Mouse (Mus musculus): Measurements from ENCODE around the gene Gm4131. TPM values are rescaled to one million over a fixed set of nuclear protein-coding genes. Genes with fewer than 3 reads are reported as not detected.

Gene Gm4131
- polyA plus RNA-seq, 1 experiment: not detected

DNA sequence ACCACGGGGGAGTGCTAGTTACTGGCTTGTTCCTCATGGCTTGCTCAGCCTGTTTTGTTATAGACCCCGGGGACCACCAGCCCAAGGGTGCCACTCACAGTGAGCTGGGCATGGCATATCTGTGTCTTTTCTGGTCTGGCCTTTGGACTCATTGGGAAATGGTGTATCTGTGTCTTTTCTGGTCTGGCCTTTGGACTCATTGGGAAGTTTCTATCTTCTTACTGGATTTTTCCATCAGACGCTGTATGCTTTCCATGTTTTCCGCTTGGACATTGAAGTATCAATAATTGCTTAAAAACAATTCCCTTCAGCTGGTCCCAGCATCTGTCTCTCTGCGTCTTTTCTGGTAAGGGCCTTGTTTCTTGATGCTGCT lies 98.0 kb downstream of the Gm4131 start:
- no peaks in the 10 kb centered on the region for H3K79me2 ChIP-seq (ENCODE audit: control insufficient read depth, insufficient read depth)
- H3K36me3 ChIP-seq (ENCODE audit: control insufficient read depth, insufficient read depth): no peaks in the 10 kb centered on the region
- no peak for TF ChIP-seq TCF3 (IDR thresholded peaks at IDR 0.05; ENCODE audit: insufficient read length, low read depth)
- no peak for TF ChIP-seq USF1 (IDR thresholded peaks at IDR 0.05; ENCODE audit: low read depth)
- TF ChIP-seq TCF12 (IDR thresholded peaks at IDR 0.05; ENCODE audit: insufficient read depth, poor library complexity, severe bottlenecking): no peak
- no peak for TF ChIP-seq MAX (IDR thresholded peaks at IDR 0.05; ENCODE audit: low read depth)
- TF ChIP-seq MYOG (IDR thresholded peaks at IDR 0.05; ENCODE audit: control insufficient read depth in 1 of 3, insufficient read depth in 1 of 3, insufficient read length in 2 of 3, low read depth in 2 of 3): no peak
- no peak for TF ChIP-seq POLR2A (IDR thresholded peaks at IDR 0.05; ENCODE audit: insufficient read length, low read depth)
- TF ChIP-seq MYOD1 (IDR thresholded peaks at IDR 0.05; ENCODE audit: control insufficient read depth in 1 of 3, insufficient read length in 2 of 3, low read depth in 2 of 3): no peak
- no peak for TF ChIP-seq SRF (IDR thresholded peaks at IDR 0.05; ENCODE audit: control insufficient read depth, insufficient read length, low read depth)
- H3ac ChIP-seq (ENCODE audit: control insufficient read depth, insufficient read length): no peak overlapping the region
- peaks cover 5% of the 10 kb centered on the region for H3K27me3 ChIP-seq (ENCODE audit: control insufficient read depth, insufficient read depth, insufficient read length)
- no peak overlapping the region for H3K4me3 ChIP-seq
- no peak overlapping the region for H3K4me2 ChIP-seq (ENCODE audit: low read depth)

DNA sequence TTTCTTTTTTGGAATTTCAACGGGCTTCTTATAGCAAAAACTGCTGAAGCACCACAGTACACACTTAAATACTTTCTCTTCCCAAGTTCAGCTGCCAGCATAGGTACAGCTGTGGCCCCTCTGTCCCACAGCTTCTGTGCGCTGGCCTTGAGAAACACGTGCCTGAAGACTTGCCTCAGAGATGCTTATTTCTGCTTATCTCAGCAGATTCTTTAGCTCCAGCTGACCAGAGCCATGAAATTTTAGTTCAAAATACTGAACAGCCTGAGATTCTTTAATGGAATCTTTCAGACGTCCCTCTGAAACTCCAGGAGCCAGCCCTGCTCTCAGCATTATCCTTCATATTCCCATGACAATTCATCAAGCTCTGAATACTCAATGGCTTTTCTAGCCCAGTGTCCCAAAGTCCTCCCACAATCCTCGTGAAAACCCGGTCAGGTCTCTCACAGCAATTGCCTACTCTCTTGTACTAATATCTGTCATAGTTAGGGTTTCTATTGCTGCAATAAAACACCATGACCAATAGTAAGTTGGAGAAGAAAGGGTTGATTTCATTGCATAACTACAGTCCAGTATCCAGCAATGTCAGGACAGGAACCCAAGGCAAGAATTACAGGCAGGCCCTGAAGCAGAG lies 98.5 kb downstream of the Gm4131 start:
- Histone ChIP-seq H3K79me2 (ENCODE audit: control insufficient read depth, insufficient read depth) (no peaks in the 10 kb centered on the region), H3K36me3 (ENCODE audit: control insufficient read depth, insufficient read depth) (no peaks in the 10 kb centered on the region), H3K4me2 (ENCODE audit: low read depth) (no peak overlapping the region), H3K27me3 (ENCODE audit: control insufficient read depth, insufficient read depth, insufficient read length) (peaks cover 5% of the 10 kb centered on the region), H3K4me3 (no peak overlapping the region), H3ac (ENCODE audit: control insufficient read depth, insufficient read length) (no peak overlapping the region)
- TF ChIP-seq CEBPB (IDR thresholded peaks at IDR 0.05; ENCODE audit: insufficient read depth, poor library complexity, severe bottlenecking) (no peak), POLR2AphosphoS2 (IDR thresholded peaks at IDR 0.05; ENCODE audit: insufficient read length, low read depth) (no peak), SRF (IDR thresholded peaks at IDR 0.05; ENCODE audit: control insufficient read depth, insufficient read length, low read depth) (no peak), MAX (IDR thresholded peaks at IDR 0.05; ENCODE audit: low read depth) (no peak), REST (IDR thresholded peaks at IDR 0.05; ENCODE audit: insufficient read depth, insufficient read length) (no peak), TCF3 (IDR thresholded peaks at IDR 0.05; ENCODE audit: insufficient read length, low read depth) (no peak), TCF12 (IDR thresholded peaks at IDR 0.05; ENCODE audit: insufficient read depth, poor library complexity, severe bottlenecking) (no peak), MYOD1 (IDR thresholded peaks at IDR 0.05; ENCODE audit: control insufficient read depth in 1 of 3, insufficient read length in 2 of 3, low read depth in 2 of 3) (no peak), POLR2A (IDR thresholded peaks at IDR 0.05; ENCODE audit: insufficient read length, low read depth) (no peak)

DNA sequence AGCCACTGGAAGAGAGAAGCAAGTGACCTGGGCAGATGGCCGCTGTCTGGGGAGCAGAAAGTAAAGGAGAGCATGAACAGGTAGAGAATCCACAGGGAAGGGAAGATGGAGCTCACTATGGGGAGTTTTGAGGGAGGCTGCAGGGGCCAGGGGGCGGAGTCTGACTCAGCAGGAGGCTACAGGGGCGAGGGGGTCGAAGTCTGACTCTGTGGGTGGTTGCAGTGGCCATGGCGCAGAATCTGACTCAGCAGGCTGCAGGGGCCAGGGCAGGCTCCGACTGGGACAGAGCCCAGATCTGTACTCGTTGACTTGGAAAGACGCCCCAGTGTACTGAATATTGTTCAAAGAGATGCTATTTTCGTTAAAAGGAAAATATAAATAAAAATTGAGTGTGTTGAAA lies 101.8 kb downstream of the Gm4131 start:
- no peaks in the 10 kb centered on the region for H3K79me2 ChIP-seq (ENCODE audit: control insufficient read depth, insufficient read depth)
- H3K4me3 ChIP-seq: no peak overlapping the region
- H3K36me3 ChIP-seq (ENCODE audit: control insufficient read depth, insufficient read depth): no peaks in the 10 kb centered on the region
- H3ac ChIP-seq (ENCODE audit: control insufficient read depth, insufficient read length): no peak overlapping the region
- no peaks in the 10 kb centered on the region for H3K27me3 ChIP-seq (ENCODE audit: control insufficient read depth, insufficient read depth, insufficient read length)
- TF ChIP-seq MYOG (IDR thresholded peaks at IDR 0.05; ENCODE audit: control insufficient read depth in 1 of 3, insufficient read depth in 1 of 3, insufficient read length in 2 of 3, low read depth in 2 of 3) (no peak), REST (IDR thresholded peaks at IDR 0.05; ENCODE audit: insufficient read depth, insufficient read length) (no peak), POLR2AphosphoS2 (IDR thresholded peaks at IDR 0.05; ENCODE audit: insufficient read length, low read depth) (no peak), MYOD1 (IDR thresholded peaks at IDR 0.05; ENCODE audit: control insufficient read depth in 1 of 3, insufficient read length in 2 of 3, low read depth in 2 of 3) (no peak)
- no peak overlapping the region for H3K4me2 ChIP-seq (ENCODE audit: low read depth)

DNA sequence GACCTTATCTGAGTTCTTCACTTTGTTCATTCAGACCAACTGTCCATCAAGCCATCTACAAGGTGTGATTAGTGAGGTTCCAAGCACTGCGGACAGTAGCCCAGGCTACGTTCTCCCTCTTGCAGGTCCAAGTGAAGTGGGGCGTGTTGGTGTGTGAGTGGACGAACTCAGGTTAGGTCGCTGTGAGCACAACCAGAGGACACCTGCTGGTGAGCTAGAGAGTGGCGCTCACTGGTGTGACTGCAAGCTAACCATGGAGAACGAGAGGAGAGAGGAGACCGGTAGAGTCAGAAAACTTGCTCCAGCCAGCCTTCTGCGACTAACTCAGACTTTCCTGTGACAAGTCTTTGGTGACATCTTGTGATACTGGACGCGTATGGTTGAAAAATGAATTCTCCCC lies 107.2 kb downstream of the Gm4131 start:
- TF ChIP-seq MAX (IDR thresholded peaks at IDR 0.05; ENCODE audit: low read depth) (no peak), MYOD1 (IDR thresholded peaks at IDR 0.05; ENCODE audit: control insufficient read depth in 1 of 3, insufficient read length in 2 of 3, low read depth in 2 of 3) (no peak), POLR2AphosphoS2 (IDR thresholded peaks at IDR 0.05; ENCODE audit: insufficient read length, low read depth) (no peak), REST (IDR thresholded peaks at IDR 0.05; ENCODE audit: insufficient read depth, insufficient read length) (no peak), TCF12 (IDR thresholded peaks at IDR 0.05; ENCODE audit: insufficient read depth, poor library complexity, severe bottlenecking) (no peak), TCF3 (IDR thresholded peaks at IDR 0.05; ENCODE audit: insufficient read length, low read depth) (no peak), USF1 (IDR thresholded peaks at IDR 0.05; ENCODE audit: low read depth) (no peak), CEBPB (IDR thresholded peaks at IDR 0.05; ENCODE audit: insufficient read depth, poor library complexity, severe bottlenecking) (no peak), SRF (IDR thresholded peaks at IDR 0.05; ENCODE audit: control insufficient read depth, insufficient read length, low read depth) (no peak), E2F4 (IDR thresholded peaks at IDR 0.05; ENCODE audit: insufficient read depth) (no peak), POLR2A (IDR thresholded peaks at IDR 0.05; ENCODE audit: insufficient read length, low read depth) (no peak)
- no peak overlapping the region for H3ac ChIP-seq (ENCODE audit: control insufficient read depth, insufficient read length)
- peaks cover 6% of the 10 kb centered on the region for H3K27me3 ChIP-seq (ENCODE audit: control insufficient read depth, insufficient read depth, insufficient read length)

DNA sequence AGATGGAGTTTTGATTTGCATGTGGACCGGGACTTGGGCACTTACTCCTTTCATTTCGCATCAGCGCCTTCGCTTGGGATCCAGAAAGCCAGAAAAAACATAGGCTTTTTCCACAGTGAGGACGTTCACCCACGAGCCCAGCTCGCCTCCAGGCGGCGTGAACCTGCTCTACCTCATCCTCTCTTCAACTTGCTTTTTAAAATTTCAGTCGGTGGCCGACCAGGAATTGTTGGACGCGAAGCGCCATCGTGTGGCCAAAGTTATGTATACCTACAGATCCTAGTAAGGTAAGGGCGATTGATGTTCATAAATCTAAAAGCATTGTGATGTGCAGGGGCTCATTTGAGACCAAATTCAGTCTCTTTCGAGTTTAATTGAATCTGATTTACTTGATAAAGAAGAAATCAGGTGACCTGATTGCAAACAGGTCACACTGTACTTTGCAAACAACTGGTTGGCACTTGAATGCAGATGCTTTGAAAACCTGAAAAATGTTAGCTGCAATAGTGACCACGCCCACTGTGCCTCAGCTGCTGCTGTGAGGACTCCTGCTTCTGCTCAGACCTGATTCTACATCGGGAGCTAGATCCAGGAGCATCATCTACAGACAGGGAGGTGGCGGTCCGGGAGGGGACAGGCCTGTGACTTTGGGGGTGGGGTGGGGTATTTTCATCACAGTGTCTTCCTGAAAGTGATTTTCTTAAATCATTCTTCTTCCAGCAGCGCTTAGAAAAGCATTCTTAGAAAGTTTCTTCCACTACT lies 109.1 kb downstream of the Gm4131 start:
- no peaks in the 10 kb centered on the region for H3K79me2 ChIP-seq (ENCODE audit: control insufficient read depth, insufficient read depth)
- TF ChIP-seq SRF (IDR thresholded peaks at IDR 0.05; ENCODE audit: control insufficient read depth, insufficient read length, low read depth): no peak
- TF ChIP-seq MYOD1 (IDR thresholded peaks at IDR 0.05; ENCODE audit: control insufficient read depth in 1 of 3, insufficient read length in 2 of 3, low read depth in 2 of 3): no peak
- TF ChIP-seq POLR2AphosphoS2 (IDR thresholded peaks at IDR 0.05; ENCODE audit: insufficient read length, low read depth): no peak
- TF ChIP-seq USF1 (IDR thresholded peaks at IDR 0.05; ENCODE audit: low read depth): no peak
- no peak for TF ChIP-seq POLR2A (IDR thresholded peaks at IDR 0.05; ENCODE audit: insufficient read length, low read depth)
- no peak for TF ChIP-seq MYOG (IDR thresholded peaks at IDR 0.05; ENCODE audit: control insufficient read depth in 1 of 3, insufficient read depth in 1 of 3, insufficient read length in 2 of 3, low read depth in 2 of 3)
- no peak for TF ChIP-seq E2F4 (IDR thresholded peaks at IDR 0.05; ENCODE audit: insufficient read depth)
- TF ChIP-seq TCF3 (IDR thresholded peaks at IDR 0.05; ENCODE audit: insufficient read length, low read depth): no peak
- TF ChIP-seq MAX (IDR thresholded peaks at IDR 0.05; ENCODE audit: low read depth): no peak
- TF ChIP-seq TCF12 (IDR thresholded peaks at IDR 0.05; ENCODE audit: insufficient read depth, poor library complexity, severe bottlenecking): no peak
- no peak for TF ChIP-seq REST (IDR thresholded peaks at IDR 0.05; ENCODE audit: insufficient read depth, insufficient read length)
- no peak for TF ChIP-seq CEBPB (IDR thresholded peaks at IDR 0.05; ENCODE audit: insufficient read depth, poor library complexity, severe bottlenecking)
- no peaks in the 10 kb centered on the region for H3K36me3 ChIP-seq (ENCODE audit: control insufficient read depth, insufficient read depth)
- H3K4me3 ChIP-seq: no peak overlapping the region
- H3ac ChIP-seq (ENCODE audit: control insufficient read depth, insufficient read length): no peak overlapping the region
- H3K27me3 ChIP-seq (ENCODE audit: control insufficient read depth, insufficient read depth, insufficient read length): peaks cover 6% of the 10 kb centered on the region
- peak overlapping the region; percentile 51 for H3K4me2 ChIP-seq (ENCODE audit: low read depth)

More for the DNA sequence above, 107.2 kb downstream of the Gm4131 start:
- Histone ChIP-seq H3K36me3 (ENCODE audit: control insufficient read depth, insufficient read depth) (no peaks in the 10 kb centered on the region), H3K79me2 (ENCODE audit: control insufficient read depth, insufficient read depth) (no peaks in the 10 kb centered on the region), H3K4me3 (no peak overlapping the region), H3K4me2 (ENCODE audit: low read depth) (no peak overlapping the region)

Measured in myocyte (in vitro differentiated cells).